Mouse (Mus musculus) forebrain, embryonic 15.5 days (tissue): Measurements from ENCODE around the gene Dennd6a. TPM values are rescaled to one million over a fixed set of nuclear protein-coding genes. Genes with fewer than 3 reads are reported as not detected.
"Not testable (repeated sequence)": the region's sequence is repeated elsewhere in the genome, so short reads cannot be mapped to it uniquely, and the experiment has no call there.

Experiments
- ATAC-seq: fragments of 200-750 bp; cut with Nextera tagmentation; replicated peaks from 2 replicates; pipeline ENCODE4 v1.8.0; 2017; ENCODE audit warnings: mild to moderate bottlenecking, moderate TSS enrichment, moderate library complexity
- H3K27ac ChIP-seq: fragments of 300-500 bp; sonication (generic); replicated peaks from 2 replicates; pipeline ENCODE4 v1.5.1; 2015; ENCODE audit warnings: mild to moderate bottlenecking, inconsistent platforms
- H3K27me3 ChIP-seq: fragments of 300-500 bp; sonication (generic); 2 replicates; pipeline ENCODE4 v1.6.1; 2015; ENCODE audit warnings: inconsistent platforms
- H3K36me3 ChIP-seq: fragments of 300-500 bp; sonication (generic); 2 replicates; pipeline ENCODE4 v1.6.1; 2015; ENCODE audit warnings: mild to moderate bottlenecking, inconsistent platforms
- H3K4me1 ChIP-seq: fragments of 300-500 bp; sonication (generic); 2 replicates; pipeline ENCODE4 v1.6.1; 2015; ENCODE audit warnings: inconsistent platforms
- H3K4me2 ChIP-seq: fragments of 300-500 bp; sonication (generic); replicated peaks from 2 replicates; pipeline ENCODE4 v1.6.1; 2015; ENCODE audit warnings: mild to moderate bottlenecking, inconsistent platforms
- H3K4me3 ChIP-seq: fragments of 300-500 bp; sonication (generic); 2 replicates; pipeline ENCODE4 v1.5.1; 2015; ENCODE audit warnings: mild to moderate bottlenecking, inconsistent platforms
- H3K9ac ChIP-seq: fragments of 300-500 bp; sonication (generic); replicated peaks from 2 replicates; pipeline ENCODE4 v1.6.1; 2015; ENCODE audit warnings: mild to moderate bottlenecking, inconsistent platforms
- H3K9me3 ChIP-seq: fragments of 300-500 bp; sonication (generic); 2 replicates; pipeline ENCODE4 v1.6.1; 2016; ENCODE audit warnings: inconsistent platforms
- WGBS: fragments of 180-500 bp; shearing (Covaris S2); methylation state at CpG from one replicate; pipeline ENCODE4 v1.1.7; 2015; ENCODE audit warnings: mixed read lengths; 5-methylcytosine and 5-hydroxymethylcytosine counted together
- polyA plus RNA-seq: library from polyadenylated mRNA; unstranded; fragments of >200 nt; fragmentation: Nextera tagmentation; extraction: Ambion mirVana; gene quantifications from 2 replicates; pipeline ENCODE4 v1.2.1, GENCODE M21; 2015

Gene Dennd6a
- polyA plus RNA-seq, 1 experiment from 2014 or later, result 23.8 TPM

GRCm38 (mm10) chr14:26662016-26662415, 88.4 kb downstream of the Dennd6a start:
- WGBS, result 91% methylated on average over 3 of the region's 3 CpGs
- Histone ChIP-seq H3K27me3 (no peaks in the 10 kb centered on the region), H3K4me3 (no peak overlapping the region), H3K9ac (no peak overlapping the region), H3K27ac (no peak overlapping the region), H3K4me2 (no peak overlapping the region), H3K4me1 (peaks cover 10% of the 10 kb centered on the region), H3K36me3 (peaks cover 48% of the 10 kb centered on the region), H3K9me3 (no peaks in the 10 kb centered on the region)
- ATAC-seq, result no peak

- no peak for ATAC-seq
- no peak overlapping the region for H3K4me3 ChIP-seq
- no peaks in the 10 kb centered on the region for H3K9me3 ChIP-seq
- peaks cover 47% of the 10 kb centered on the region for H3K36me3 ChIP-seq
- H3K27me3 ChIP-seq, result no peaks in the 10 kb centered on the region
- peaks cover 13% of the 10 kb centered on the region for H3K4me1 ChIP-seq
- H3K9ac ChIP-seq, result no peak overlapping the region
- no peak overlapping the region for H3K27ac ChIP-seq
- 94% methylated on average over 2 of the region's 2 CpGs for WGBS
- no peak overlapping the region for H3K4me2 ChIP-seq
Observed at GRCm38 (mm10) chr14:26662488-26662887, 88.8 kb downstream of the Dennd6a start.

GRCm38 (mm10) chr14:26663851-26664250, 90.2 kb downstream of the Dennd6a start:
- H3K4me2 ChIP-seq, result no peak overlapping the region
- H3K4me3 ChIP-seq, result no peak overlapping the region
- H3K27ac ChIP-seq, result no peak overlapping the region
- H3K4me1 ChIP-seq, result peaks cover 25% of the 10 kb centered on the region
- peaks cover 38% of the 10 kb centered on the region for H3K36me3 ChIP-seq
- no peaks in the 10 kb centered on the region for H3K9me3 ChIP-seq
- no peak overlapping the region for H3K9ac ChIP-seq
- WGBS, result 92% methylated on average over 2 of the region's 2 CpGs
- no peak for ATAC-seq
- no peaks in the 10 kb centered on the region for H3K27me3 ChIP-seq

- Histone ChIP-seq H3K27ac (no peak overlapping the region), H3K36me3 (peaks cover 22% of the 10 kb centered on the region), H3K4me2 (peak overlapping the region; percentile 99), H3K4me1 (peaks cover 32% of the 10 kb centered on the region), H3K27me3 (no peaks in the 10 kb centered on the region), H3K9ac (peak overlapping the region; percentile 93), H3K4me3 (peak overlapping the region; percentile 99), H3K9me3 (no peaks in the 10 kb centered on the region)
- no peak for ATAC-seq
- WGBS, result 25% methylated on average over 6 of the region's 6 CpGs
Observed at GRCm38 (mm10) chr14:26667991-26668370, 94.3 kb downstream of the Dennd6a start.

GRCm38 (mm10) chr14:26668371-26669291, 95.0 kb downstream of the Dennd6a start:
- peak; percentile 57 for ATAC-seq
- Histone ChIP-seq H3K4me2 (peak overlapping the region; percentile 99), H3K27ac (peak overlapping the region; percentile 94), H3K9ac (peak overlapping the region; percentile 93), H3K4me1 (peaks cover 32% of the 10 kb centered on the region), H3K36me3 (peaks cover 19% of the 10 kb centered on the region), H3K27me3 (no peaks in the 10 kb centered on the region), H3K9me3 (no peaks in the 10 kb centered on the region), H3K4me3 (peak overlapping the region; percentile 99)
- 1% methylated on average over 73 of the region's 73 CpGs for WGBS

GRCm38 (mm10) chr14:26669292-26670073, 95.8 kb downstream of the Dennd6a start, which contains the start of gene Pde12:
Gene Pde12 (minus strand): TSS chr14:26669883.
- Histone ChIP-seq H3K9me3 (no peaks in the 10 kb centered on the region), H3K9ac (peak within 1 kb of the TSS; percentile 93), H3K4me2 (peak within 1 kb of the TSS; percentile 99), H3K36me3 (peaks cover 14% of the 10 kb centered on the region), H3K4me3 (peak within 1 kb of the TSS; percentile 99), H3K27ac (peak within 1 kb of the TSS; percentile 94), H3K4me1 (peaks cover 32% of the 10 kb centered on the region), H3K27me3 (no peaks in the 10 kb centered on the region)
- peak; percentile 95 for ATAC-seq
- under 1% methylated on average over 70 of the region's 70 CpGs for WGBS

GRCm38 (mm10) chr14:26670964-26671363, 97.3 kb downstream of the Dennd6a start:
- Histone ChIP-seq H3K4me2 (no peak overlapping the region), H3K9ac (no peak overlapping the region), H3K4me1 (peaks cover 32% of the 10 kb centered on the region), H3K4me3 (no peak overlapping the region), H3K27ac (no peak overlapping the region), H3K36me3 (peaks cover 2% of the 10 kb centered on the region; the same call in 1 of the 2 replicates), H3K9me3 (no peaks in the 10 kb centered on the region), H3K27me3 (no peaks in the 10 kb centered on the region)
- no peak for ATAC-seq

GRCm38 (mm10) chr14:26671870-26672615, 98.4 kb downstream of the Dennd6a start:
- not testable (repeated sequence) for H3K9me3 ChIP-seq, H3K36me3 ChIP-seq, H3K4me3 ChIP-seq, H3K27ac ChIP-seq, H3K4me2 ChIP-seq, ATAC-seq, H3K27me3 ChIP-seq, H3K9ac ChIP-seq
- 67% methylated on average over 17 of the region's 17 CpGs for WGBS
- peaks cover 22% of the 10 kb centered on the region for H3K4me1 ChIP-seq

- not testable (repeated sequence) for H3K4me1 ChIP-seq, H3K9me3 ChIP-seq
- WGBS, result 84% methylated on average over 2 of the region's 2 CpGs
Observed at GRCm38 (mm10) chr14:26674476-26675169, 101.0 kb downstream of the Dennd6a start.

GRCm38 (mm10) chr14:26675371-26675770, 101.7 kb downstream of the Dennd6a start:
- 26% methylated on average over 12 of the region's 12 CpGs for WGBS
- no peak for ATAC-seq
- H3K27ac ChIP-seq, result no peak overlapping the region

More at GRCm38 (mm10) chr14:26674476-26675169, 101.0 kb downstream of the Dennd6a start:
- not testable (repeated sequence) for H3K27ac ChIP-seq, H3K9ac ChIP-seq, H3K4me2 ChIP-seq, ATAC-seq, H3K27me3 ChIP-seq, H3K4me3 ChIP-seq, H3K36me3 ChIP-seq

GRCm38 (mm10) chr14:26675791-26676190, 102.1 kb downstream of the Dennd6a start:
- 81% methylated on average over 5 of the region's 5 CpGs for WGBS
- Histone ChIP-seq H3K4me1 (no peaks in the 10 kb centered on the region), H3K27ac (no peak overlapping the region), H3K4me2 (no peak overlapping the region), H3K9me3 (no peaks in the 10 kb centered on the region), H3K4me3 (no peak overlapping the region), H3K9ac (no peak overlapping the region), H3K27me3 (no peaks in the 10 kb centered on the region), H3K36me3 (no peaks in the 10 kb centered on the region)
- ATAC-seq, result no peak

More at GRCm38 (mm10) chr14:26675371-26675770, 101.7 kb downstream of the Dennd6a start:
- H3K4me3 ChIP-seq, result no peak overlapping the region
- H3K4me2 ChIP-seq, result no peak overlapping the region
- no peaks in the 10 kb centered on the region for H3K36me3 ChIP-seq
- H3K9ac ChIP-seq, result no peak overlapping the region
- no peaks in the 10 kb centered on the region for H3K27me3 ChIP-seq
- H3K9me3 ChIP-seq, result no peaks in the 10 kb centered on the region
- H3K4me1 ChIP-seq, result peaks cover 4% of the 10 kb centered on the region
